Mouse (Mus musculus) CH12F3 (cell line): ENCODE results near the gene Fam98c.
"Not testable (repeated sequence)": the region's sequence is repeated elsewhere in the genome, so short reads cannot be mapped to it uniquely, and the experiment has no call there.

ENCODE experiments used
- in situ Hi-C: fragments of 300-500 bp; cut with MboI; formaldehyde crosslinking; loops from 2 replicates; pipeline ENCODE4 v1.14.3; 2020; ENCODE audit warnings: low sequenced_read_pairs

Fam98c gene

DNA sequence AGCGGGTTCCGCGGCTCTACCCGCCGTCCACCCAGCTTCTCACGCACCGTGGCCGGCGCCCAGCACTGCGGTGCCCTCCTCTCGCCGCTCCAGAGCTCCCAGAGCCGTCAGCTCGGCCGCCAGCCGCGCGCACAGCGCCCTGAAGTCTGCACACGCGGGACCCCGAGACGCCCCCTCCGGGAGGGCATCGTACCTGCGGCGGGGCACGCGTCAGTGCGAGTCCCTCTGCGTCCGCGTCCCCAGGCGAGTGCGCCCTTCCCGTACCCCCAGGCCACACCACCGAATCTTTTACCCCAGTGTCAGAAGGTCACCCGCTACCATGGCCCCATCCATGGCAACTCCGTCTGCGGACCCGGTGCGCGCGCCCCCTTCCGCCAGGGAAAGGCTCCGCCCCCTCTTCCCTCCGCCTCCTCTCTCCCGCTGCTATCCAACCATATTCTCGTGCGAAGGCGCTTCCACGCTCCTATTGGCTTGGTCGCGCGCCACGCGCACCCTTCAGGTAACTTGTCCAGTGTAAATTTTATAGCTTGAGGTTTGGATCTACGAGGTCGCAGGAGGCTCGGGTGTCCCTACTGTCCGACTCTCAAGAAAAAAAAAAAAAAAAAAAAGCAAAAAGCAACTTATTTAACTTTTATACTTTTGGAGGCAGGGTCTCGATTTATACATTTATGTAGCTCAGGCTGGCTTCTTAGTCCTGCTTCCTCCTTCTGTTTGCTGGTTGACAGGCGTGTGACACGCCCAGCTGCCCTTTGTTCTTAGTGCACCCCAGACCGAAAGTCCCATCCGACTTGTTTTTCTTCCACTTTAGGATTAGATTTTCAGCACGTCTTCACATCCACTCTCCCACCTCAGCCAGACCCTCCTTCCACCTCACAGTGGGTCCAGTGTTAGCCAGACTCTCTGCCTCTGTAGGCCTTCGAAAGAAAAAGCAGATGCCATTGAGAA, at the start of gene Fam98c:
Fam98c (minus strand) TSS at position 397 of the 945 bp plus-strand sequence.
- in situ Hi-C loops: no loop called here

DNA sequence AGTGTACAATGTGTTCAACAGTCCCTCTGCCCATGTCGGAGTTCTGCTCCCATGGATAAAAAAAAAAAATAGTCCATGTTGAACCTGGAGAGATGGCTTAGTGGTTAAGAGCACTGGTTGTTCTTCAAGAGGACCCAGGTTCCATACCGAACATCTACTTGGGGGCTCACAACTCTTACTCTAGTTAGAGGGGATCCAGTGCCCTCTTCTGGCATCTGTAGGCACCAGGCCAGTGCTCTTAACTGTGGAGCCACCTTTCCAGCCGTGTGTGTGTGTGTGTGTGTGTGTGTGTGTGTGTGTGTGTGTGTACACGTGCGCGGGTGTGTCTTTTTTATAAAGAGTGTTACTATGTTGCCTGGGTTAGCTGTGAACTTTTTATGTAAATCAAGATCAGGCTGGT, 46.5 kb upstream of the Fam98c start:
- in situ Hi-C loops: no loop called here

DNA sequence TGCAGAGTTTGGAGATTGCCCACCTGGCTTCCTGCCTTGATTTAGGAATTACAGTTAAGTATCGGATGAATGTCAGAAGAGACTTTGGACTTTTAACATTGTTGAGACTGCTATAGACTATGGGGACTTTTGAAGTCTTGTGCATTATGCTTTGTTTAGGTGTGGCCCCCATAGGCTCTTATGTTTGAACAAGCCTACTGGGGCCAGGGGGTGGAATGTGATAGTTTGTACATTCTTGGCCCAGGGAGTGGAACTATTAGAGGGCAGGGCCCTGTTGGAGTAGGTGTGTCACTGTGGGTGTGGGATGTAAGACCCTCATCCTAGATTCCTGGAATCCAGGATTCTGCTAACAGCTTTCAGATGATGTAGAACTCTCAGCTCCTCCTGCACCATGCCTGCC, 38.2 kb upstream of the Fam98c start:
- in situ Hi-C loops: not testable (repeated sequence)

DNA sequence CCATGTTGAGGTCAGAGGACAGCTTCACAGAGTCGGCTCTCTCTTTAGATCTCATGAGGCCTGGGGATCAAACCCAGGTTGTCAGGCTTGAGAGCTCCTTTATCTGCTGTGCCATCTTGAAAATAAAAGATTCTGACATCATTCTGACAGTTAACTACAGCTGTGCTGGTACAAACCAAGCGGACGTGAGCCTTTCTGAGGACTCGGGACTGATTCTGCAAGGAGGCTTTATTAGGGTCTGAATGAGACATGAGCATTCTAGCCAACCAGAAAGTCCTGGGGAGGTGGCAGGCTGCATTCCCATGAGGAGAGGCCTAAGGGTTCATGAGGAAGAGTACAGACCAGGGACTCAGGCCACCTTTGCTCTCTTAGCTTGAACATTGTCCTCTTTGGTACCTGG, 25.3 kb upstream of the Fam98c start:
- in situ Hi-C loops: not testable (repeated sequence)

DNA sequence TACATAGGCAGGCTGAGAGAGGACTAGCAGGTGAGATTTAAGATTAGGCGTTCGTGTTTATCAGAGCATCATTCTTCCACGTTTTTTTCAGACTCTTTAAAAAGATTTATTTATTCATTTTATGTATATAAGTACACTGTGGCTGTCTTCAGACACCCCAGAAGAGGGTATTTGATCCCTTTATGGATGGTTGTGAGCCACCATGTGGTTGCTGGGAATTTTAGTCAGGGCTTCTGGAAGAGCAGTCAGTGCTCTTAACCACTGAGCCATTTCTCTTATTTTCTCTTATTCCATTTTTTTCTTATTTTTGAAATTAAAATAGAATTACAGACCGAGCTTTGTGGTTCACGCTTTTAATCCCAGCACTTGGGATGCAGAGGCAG, 24.8 kb upstream of the Fam98c start:
- in situ Hi-C loops: no loop called here

DNA sequence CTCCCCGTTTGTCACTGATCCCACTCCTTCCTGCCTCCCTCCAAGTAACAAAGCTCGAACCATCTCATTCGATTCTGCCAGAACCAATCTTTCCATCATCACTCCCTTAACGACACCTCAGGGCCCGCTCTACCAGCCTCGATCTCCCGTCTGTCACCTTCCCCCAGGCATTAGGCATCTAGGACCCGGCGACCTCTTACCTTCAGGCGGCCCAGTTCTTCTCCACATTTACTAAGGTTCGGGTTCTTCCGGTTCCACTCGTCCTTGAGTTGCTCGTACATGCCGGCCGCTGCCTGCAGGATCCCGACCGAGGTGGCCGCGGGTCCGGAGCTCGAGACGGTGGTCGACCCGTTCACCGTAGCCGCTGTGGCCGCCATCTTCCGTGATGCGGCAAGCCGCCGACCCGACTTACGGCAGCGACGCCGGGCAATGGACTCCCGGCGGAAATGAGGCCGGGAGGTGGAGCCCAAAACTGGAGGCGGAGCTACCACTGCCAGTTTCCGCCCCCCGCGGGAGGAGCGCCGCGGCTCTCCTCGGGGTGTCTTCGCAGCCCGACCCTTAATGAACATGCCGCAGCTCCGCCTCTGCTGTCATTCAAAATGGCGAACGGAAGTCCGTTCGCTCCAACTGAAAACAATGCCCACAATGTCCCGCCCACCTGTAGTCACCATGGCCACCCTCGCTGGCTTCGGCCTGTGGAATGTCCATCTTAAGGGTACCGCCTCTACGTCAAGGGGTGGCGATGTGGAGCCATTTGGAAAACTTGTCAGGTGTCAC, 24.2 kb upstream of the Fam98c start, which contains the start of gene Psmd8:
Psmd8 (minus strand) TSS at position 625 of the 777 bp plus-strand sequence.
- in situ Hi-C loops: no loop called here

- in situ Hi-C loops: no loop called here
Observed at GRCm38 (mm10) chr7:29179323-29179722, 23.3 kb upstream of the Fam98c start.

DNA sequence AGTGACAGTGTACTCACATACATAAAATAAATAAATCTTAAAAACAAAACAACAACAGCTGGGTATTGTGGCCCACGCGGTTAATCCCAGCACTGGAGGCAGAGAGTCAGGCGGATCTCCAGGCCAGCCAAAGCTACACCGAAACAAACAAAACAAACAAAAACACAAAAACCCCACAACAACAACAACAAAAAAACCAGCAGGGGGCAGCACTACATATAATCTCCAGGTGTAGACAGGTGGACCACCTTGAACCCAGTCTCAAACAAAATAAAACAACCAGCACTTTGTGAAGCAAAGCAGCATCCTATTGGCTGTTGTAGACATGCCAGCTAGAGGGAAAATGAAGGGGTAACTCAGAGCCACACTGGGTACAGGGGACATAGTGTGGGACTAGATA, 22.1 kb upstream of the Fam98c start:
- in situ Hi-C loops: no loop called here

DNA sequence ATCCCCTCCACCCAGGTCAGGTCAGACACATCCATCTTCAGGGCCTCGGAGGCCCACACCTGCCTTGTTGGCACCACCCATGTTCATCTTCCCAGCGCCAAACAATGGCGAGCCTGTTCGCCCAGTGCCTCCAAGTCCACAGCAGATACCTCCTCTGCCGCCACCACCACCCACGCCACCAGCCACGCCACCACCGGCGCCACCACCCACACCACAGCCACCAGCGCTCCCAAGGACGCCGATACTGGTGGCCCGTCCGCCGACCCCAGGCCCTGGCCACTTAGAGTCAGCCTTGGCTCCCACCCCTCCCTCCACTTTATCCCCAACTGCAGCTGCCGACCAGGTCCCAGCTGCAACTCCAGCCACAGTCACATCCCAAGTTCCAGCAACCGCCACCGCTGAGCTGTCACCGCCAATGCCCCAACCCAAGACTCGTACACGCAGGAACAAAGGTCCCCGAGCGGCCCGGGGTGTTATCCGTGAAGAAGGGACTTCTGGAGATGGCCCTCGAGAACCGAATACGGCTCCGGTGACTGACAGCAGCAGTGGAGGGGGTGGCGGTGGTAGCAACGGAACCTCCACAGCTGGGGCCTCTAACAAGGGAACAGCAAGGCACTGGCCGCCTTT, 16.5 kb upstream of the Fam98c start:
- in situ Hi-C loops: no loop called here

DNA sequence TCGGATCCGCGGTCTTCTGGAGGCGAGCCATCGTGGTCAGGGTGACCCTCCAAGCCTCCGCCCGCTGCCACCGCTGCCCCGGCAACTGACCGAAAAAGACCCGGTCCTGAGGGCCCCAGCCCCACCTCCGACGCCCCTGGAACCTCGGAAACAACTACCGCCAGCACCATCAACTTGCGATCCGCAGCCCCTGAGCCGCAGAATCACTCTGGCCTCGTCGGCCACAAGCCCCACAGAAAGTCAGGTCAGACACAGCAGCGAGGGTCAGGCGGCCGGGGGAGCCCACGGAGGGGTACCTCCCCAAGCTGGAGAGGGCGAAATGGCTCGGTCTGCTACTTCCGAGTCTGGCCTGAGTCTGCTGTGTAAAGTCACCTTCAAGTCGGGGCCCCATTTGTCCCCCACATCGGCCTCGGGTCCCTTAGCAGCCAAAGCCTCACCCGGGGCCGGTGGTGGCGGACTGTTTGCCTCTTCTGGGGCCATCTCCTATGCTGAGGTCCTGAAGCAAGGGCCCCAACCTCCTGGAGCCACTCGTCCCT, 15.6 kb upstream of the Fam98c start:
- in situ Hi-C loops: no loop called here

DNA sequence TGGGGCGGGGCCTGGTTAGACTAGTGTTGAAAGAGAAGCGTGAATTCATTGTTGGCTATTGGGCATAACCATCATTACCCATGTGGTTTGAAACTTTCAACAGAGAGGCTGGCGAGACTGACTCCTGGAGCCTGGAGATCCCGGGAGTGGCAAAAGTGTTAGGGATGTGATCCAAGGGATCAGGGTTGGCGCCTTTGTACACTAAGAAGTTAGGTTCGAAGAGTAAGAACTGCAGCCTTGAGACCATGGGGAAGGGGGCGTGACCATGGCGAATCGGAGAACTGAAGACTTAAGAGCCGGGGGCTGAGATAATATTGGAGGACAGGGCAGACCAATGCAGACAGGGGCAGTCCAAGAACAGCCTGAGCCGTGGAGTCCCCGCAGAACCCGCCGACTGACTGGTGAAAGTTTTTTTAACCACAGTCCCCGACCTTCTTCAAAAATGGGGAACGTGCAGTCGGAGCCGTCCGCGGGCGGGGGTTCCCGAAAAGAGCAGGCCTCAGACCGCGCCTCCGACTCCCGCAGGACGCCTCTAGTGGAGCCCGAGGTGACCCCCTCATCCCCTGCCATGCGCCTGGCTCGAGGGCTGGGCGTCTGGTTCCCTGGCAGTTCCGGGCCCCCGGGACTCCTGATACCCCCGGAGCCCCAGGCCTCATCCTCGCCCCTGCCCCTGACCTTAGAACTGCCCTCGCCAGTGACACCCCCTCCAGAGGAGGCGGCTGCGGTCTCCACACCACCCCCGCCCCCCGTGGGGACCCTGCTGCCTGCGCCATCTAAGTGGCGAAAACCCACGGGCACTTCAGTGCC, 14.9 kb upstream of the Fam98c start:
- in situ Hi-C loops: no loop called here

- in situ Hi-C loops: no loop called here
Observed at GRCm38 (mm10) chr7:29170066-29170754, 14.2 kb upstream of the Fam98c start, which contains the start of the genes Ggn and Spred3. Gene Ggn, plus strand, starts transcription at chr7:29170210. Gene Spred3, minus strand, starts transcription at chr7:29170411.

GRCm38 (mm10) chr7:29169231-29170065, 13.4 kb upstream of the Fam98c start:
- in situ Hi-C loops: no loop called here

DNA sequence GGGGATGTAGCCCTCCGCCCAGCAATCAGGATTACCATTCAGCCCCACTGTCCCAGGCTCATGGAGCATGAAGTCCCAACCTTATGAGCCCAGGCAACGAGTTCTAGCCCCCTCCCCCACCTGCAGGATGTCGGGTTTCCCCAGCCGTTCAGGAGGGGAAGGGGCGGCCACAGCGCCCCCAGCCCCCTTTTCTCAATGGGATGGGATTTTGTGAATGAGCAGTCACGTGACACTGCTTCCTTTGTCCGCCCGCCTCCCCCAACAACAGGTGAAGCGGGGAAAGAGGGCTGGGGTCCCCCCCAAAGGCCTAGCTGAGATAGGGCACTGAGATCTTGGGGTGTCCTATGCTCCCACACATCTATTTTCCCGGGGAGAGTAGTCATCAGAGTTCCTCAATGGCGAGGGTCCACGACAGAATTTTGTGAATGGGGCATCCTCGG, 12.8 kb upstream of the Fam98c start:
- in situ Hi-C loops: no loop called here

DNA sequence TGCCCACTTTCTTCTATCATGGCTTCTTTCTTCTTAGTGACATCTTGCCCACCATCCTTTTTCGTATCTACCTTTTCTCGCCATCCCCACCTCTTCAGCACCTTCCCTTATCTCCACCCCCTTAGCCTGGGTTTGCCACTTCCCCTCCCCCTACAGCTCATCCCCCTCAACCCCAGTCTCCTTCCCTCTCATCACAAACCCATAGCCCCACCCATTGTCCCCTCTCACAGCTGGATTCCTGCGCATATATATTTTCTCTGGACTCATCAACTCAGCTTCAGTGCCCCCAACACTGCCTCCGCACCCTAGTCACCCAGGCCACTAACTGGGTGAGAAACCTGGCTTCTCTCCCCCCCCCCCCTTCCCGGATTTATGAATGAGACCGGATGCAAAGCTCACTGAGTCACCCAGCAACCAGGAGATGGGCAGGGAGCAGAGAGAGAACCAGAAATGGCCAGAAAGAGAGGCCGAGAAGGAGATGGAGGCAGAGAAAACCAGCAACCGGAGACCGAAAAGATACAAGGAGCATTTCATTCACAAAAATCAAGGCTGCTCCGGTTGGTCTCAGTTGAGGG, 12.2 kb upstream of the Fam98c start:
- in situ Hi-C loops: no loop called here

- in situ Hi-C loops: no loop called here
Observed at GRCm38 (mm10) chr7:29167656-29168055, 11.6 kb upstream of the Fam98c start.

GRCm38 (mm10) chr7:29162750-29163525, 6.9 kb upstream of the Fam98c start:
- in situ Hi-C loops: no loop called here
